Mouse (Mus musculus) frontal cortex, postnatal 10 days (tissue): ENCODE measurements around the gene Cacna2d2.

Experiments used
- DNase-seq, 2 experiments: peaks; one replicate each; pipeline ENCODE4 v3.0.0; 2022; ENCODE audit warnings: low spot score in 2 of 2, mixed read lengths in 1 of 2

The Cacna2d2 gene

GRCm38 (mm10) chr9:107403116-107403515 lies 3.7 kb downstream of the Cacna2d2 start:
- no peak for DNase-seq

- no peak for DNase-seq
Observed at GRCm38 (mm10) chr9:107409449-107409848, 10.0 kb downstream of the Cacna2d2 start.

GRCm38 (mm10) chr9:107417106-107417505 lies 17.7 kb downstream of the Cacna2d2 start:
- no peak for DNase-seq

- no peak for DNase-seq
Observed at GRCm38 (mm10) chr9:107419491-107420244, 20.3 kb downstream of the Cacna2d2 start.

- no peak for DNase-seq
Observed at GRCm38 (mm10) chr9:107420898-107421297, 21.5 kb downstream of the Cacna2d2 start.

GRCm38 (mm10) chr9:107422878-107423277 lies 23.5 kb downstream of the Cacna2d2 start:
- no peak for DNase-seq

- DNase-seq = no peak
Observed at GRCm38 (mm10) chr9:107424485-107425175, 25.2 kb downstream of the Cacna2d2 start.

GRCm38 (mm10) chr9:107427876-107428275 lies 28.5 kb downstream of the Cacna2d2 start:
- no peak for DNase-seq

- DNase-seq = no peak
Observed at GRCm38 (mm10) chr9:107428451-107429186, 29.2 kb downstream of the Cacna2d2 start.

- DNase-seq = no peak
Observed at GRCm38 (mm10) chr9:107430445-107430844, 31.0 kb downstream of the Cacna2d2 start.

- DNase-seq = no peak
Observed at GRCm38 (mm10) chr9:107432546-107432945, 33.1 kb downstream of the Cacna2d2 start.

GRCm38 (mm10) chr9:107434851-107435250 lies 35.4 kb downstream of the Cacna2d2 start:
- DNase-seq = no peak

GRCm38 (mm10) chr9:107435285-107435684 lies 35.9 kb downstream of the Cacna2d2 start:
- no peak for DNase-seq

- no peak for DNase-seq
Observed at GRCm38 (mm10) chr9:107442891-107443290, 43.5 kb downstream of the Cacna2d2 start.

GRCm38 (mm10) chr9:107443324-107443723 lies 43.9 kb downstream of the Cacna2d2 start:
- no peak for DNase-seq

GRCm38 (mm10) chr9:107445011-107445471 lies 45.6 kb downstream of the Cacna2d2 start:
- DNase-seq = no peak

- no peak for DNase-seq
Observed at GRCm38 (mm10) chr9:107448805-107449517, 49.5 kb downstream of the Cacna2d2 start.

GRCm38 (mm10) chr9:107451400-107451799 lies 52.0 kb downstream of the Cacna2d2 start:
- DNase-seq = no peak

- no peak for DNase-seq
Observed at GRCm38 (mm10) chr9:107451891-107452521, 52.6 kb downstream of the Cacna2d2 start.

- DNase-seq = no peak
Observed at GRCm38 (mm10) chr9:107452552-107452951, 53.1 kb downstream of the Cacna2d2 start.

GRCm38 (mm10) chr9:107453151-107453550 lies 53.7 kb downstream of the Cacna2d2 start:
- DNase-seq = no peak
